Mouse (Mus musculus): Measurements from ENCODE around the gene Lipa.

DNA sequence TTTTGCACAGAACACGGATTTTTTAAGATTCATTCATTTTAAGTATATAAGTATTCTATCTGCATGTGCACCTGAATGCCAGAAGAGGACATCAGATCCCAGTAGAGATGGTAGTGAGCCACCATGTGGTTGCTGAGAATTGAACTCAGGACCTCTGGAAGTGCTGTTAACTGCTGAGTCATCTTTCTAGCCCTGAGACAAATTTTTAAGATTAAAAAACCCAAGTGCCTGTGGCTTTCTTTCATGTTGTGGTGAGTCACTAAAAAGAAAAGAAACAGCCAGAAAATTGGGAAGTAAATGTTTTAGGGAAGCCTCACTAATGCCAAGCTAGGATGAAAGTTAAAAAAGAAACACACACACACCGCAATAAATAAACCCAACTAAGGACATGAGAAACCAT lies 55.6 kb downstream of the Lipa start:
- TF ChIP-seq CTCF (IDR thresholded peaks at IDR 0.05; ENCODE audit: low read depth) (no peak), EP300 (IDR thresholded peaks at IDR 0.05; ENCODE audit: low read depth) (no peak)

Data from liver, embryonic 14.5 days (tissue).